Mouse (Mus musculus): ENCODE measurements around the gene Rdh8.

Gene Rdh8

GRCm38 (mm10) chr9:20818236-20818635, at the start of gene Rdh8:
TSS of gene Rdh8 (plus strand) at chr9:20818503.
- DNase-seq (ENCODE audit: low read depth, low spot score): no peak

DNA sequence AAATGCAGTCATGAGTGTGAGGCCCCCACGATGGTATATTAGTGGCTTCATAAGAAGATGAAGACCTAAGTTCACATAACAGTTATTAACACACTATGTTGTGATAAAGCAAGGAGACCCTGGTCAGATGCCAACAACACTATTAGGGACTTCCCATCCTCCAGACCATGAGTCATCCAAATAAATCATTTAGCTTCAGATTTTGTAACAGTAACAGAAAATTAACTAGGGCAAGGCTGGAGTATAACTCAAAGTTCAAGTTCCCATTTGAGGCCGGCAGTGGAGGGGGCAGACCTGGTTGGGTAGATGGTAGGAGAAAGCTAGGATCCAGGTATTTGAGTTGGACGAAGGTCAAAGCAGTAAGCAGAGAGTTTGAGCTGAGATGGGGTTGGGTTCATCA, 37.0 kb upstream of the Rdh8 start:
- DNase-seq (ENCODE audit: low read depth, low spot score): no peak

DNA sequence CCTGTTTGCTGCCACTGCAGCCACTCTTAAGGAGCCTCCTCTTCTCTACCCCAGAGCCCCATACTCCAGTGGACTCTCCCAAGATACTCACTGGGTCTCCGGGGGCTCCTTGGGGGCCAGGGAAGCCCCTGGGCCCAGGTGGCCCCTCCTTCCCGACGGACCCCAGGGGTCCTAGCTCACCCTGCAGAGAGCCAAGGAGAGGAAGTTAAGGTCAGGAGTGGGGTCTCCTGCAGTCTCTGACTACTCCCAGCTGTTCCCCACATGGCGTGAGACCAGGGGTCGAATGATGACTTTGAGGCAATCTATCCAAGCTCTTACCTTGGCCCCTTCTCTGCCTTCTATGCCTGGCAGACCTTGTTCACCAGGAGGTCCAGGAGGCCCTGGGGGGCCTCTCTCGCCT, 33.2 kb upstream of the Rdh8 start:
- DNase-seq (ENCODE audit: low read depth, low spot score): no peak

DNA sequence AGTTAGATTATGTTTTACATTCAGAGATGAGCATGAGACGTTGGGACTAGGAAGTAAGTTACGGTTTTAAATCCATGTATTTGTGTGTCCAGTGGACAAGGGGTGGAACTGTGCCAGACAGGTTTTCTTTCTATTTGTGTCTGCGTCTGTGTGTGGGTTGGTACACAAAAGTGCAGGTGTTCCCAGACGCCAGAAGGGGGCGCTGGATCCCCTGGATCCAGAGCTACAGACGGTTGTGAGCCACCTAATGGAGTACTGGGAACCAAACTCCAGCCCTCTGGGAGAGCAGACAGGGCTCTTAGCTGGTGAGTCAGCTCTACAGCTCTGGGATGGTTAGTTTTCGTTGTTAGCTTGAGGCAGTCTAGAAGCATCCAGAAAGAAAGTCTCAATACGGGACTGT, 30.3 kb upstream of the Rdh8 start:
- DNase-seq (ENCODE audit: low read depth, low spot score): peak; percentile 64

DNA sequence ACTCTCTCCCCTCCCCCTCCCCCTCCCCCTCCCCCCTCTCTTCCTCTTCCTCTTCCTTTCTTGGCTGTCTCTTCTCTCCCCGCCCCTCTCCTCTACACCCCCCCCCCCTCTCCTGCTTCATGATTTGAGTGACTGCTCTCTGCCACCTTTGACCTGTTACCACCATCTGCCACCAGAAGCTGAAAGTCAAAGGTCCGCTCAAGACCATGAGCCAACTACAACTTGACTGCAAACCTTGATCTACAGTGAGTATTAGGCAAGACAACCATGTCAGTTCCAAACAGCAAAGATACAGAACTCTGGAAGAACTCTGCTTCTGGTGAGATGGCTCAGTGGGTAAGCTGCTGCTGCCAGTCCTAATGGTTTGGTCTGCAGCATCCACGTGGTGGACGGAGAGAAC, 28.7 kb upstream of the Rdh8 start:
- DNase-seq (ENCODE audit: low read depth, low spot score): no peak

- DNase-seq (ENCODE audit: low read depth, low spot score): no peak
Observed at GRCm38 (mm10) chr9:20790345-20790744, 28.0 kb upstream of the Rdh8 start.

- no peak for DNase-seq (ENCODE audit: low read depth, low spot score)
Observed at GRCm38 (mm10) chr9:20794108-20794806, 24.0 kb upstream of the Rdh8 start.

DNA sequence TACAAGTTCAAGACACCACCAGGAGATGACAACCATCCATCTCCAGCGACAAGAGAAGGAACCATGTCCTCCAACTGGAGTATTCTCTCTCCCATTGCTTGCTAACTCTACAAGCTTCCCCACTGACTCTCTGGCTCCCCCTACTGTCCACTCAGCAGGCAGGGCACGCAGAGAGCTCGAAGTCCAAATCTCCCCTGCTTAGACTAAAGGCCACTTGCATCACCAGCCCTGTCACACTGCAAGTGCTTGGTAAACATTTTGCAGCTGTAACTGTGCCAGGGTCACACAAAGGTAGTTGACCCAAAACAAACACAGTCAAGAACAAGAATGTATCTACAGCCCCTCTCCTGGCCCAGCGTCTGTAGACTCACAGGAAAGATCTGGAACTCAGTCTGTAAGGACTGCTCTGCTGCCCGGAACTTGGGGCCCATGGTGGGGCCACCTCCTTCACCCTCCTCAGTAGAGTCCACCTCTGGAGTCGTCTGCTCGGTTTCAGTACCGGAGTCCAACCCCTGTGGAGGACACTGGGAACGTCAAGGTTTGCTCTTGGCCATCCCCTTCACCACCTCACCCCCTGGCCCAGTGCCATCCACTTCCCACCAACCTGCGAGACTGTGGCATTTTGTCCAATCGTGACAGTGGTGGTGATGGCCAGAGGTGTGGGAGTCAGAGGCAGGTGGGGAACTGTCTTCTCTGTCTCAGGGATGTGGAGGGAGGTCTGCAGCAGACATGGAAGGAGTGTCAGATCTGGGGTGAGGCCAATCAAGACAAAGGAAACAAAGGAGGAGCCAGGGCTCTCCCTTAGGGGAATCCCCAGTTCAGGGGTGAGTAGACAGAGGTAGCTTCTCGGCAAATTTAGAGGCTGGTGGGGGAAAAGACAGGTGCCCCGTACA, 13.8 kb upstream of the Rdh8 start:
- peak; percentile 60 for DNase-seq (ENCODE audit: low read depth, low spot score)

DNA sequence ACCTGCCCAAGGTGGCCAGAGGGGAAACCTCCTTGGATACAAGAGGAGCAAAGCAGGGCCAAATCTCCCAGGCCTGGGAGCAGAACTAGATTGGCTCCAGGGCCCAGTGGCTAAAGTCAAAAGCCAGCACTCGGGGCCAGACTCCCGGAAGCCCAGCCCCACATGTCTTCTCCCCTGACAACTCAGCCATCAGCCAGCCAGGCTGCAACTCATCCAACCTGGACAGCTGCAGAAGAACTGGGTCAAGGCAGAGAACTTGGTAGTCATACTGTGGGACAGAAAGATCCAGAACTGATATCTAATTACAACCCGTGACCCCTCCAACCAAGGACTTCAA, 13.2 kb upstream of the Rdh8 start:
- no peak for DNase-seq (ENCODE audit: low read depth, low spot score)

DNA sequence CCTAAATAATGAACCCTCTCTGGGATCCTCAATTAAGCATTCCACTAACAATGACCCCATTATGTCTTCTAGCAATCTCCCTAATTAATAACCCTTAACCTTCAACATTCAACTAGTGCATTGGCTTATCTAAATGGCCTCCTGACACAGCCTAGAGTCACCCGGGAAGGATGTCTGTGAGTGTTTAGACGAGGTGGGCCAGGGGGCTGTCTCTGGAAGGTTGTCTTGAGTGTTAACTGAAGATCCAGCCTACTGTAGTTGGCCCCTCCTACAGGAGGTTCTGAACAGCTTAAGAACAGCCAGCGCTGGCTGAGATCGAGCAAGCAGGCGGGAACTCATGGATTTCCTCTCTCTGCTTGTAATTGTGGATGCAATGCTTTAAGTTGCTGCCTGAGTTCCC, 12.6 kb upstream of the Rdh8 start:
- DNase-seq (ENCODE audit: low read depth, low spot score): no peak

DNA sequence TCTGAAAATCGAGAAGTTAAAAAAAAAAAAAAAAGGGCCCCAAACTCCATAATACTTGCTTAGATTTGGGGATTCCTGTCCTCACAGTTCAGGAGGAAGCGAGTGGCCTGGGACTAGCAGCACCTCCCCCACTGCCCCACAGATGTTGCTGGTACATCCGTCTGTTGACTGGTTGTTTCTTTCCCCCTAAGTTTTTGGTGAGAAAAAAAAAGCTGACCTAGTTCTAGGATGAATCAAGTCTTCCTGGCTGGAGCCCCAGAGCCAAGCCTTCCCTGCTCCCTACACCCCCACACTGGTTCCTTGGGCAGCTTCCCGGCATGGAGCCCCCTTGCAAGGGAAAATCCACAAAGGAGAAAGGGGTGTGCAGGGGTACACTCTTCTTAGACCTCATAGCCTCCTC, 8.0 kb upstream of the Rdh8 start:
- no peak for DNase-seq (ENCODE audit: low read depth, low spot score)

DNA sequence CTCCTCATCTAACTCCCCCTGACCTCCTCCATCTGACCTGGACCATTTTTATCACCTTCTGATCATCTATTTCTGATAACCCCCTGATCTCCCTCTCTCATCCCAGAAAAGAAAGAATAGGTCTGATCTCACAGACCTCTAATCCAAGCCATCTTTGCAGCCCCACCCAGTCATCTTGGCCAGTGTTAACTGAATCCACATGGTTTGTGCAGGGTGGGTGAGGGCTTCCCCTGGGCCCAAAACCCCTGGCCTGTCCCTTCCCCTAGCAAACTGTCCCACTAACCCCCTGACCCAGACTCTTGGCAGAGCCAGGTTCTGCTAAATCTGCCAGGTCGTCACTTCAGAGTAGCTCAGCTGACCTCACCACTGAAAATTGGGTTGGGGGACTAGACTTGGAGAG, 7.5 kb upstream of the Rdh8 start:
- DNase-seq (ENCODE audit: low read depth, low spot score): no peak

- peak; percentile 72 for DNase-seq (ENCODE audit: low read depth, low spot score)
Observed at GRCm38 (mm10) chr9:20812537-20813271, 5.6 kb upstream of the Rdh8 start.

DNA sequence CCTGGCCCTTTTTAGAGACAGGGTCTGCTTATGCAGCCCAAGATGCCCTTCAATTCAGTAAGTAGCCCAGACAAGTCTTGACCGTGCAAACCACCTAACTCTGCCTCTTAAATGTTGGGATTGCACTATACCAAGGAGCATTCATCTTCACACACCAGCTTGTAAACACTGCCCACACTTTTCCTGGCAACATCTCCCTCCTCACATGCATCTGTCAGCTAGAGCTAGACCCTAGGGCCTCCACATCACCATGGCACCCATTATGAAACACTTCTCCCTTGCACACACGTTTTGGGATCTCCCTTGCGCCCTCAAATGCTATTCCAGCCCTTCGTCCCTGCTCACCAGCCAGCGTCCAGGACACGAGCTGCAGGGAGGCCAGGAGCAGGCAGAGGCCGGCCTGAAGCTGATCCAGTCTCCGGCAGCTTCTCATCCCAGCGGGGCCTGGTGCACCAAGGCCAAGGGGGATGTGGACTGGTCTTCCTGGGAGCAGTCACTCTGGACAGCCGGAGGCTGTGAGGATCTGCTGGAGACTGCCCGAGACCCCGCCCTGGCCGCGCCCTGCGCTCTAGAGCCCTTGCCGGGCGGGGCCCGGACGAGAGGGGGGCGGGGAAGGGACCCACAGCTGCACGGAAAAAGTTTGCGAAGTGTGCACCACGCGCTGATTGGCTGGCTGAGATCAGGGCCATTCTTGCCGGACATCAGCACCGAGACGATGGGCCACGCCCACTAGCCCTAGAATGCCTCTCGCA, 3.6 kb upstream of the Rdh8 start, which contains the start of gene Col5a3:
Gene Col5a3, minus strand, starts transcription at position 547 of the 752 bp plus-strand sequence.
- DNase-seq (ENCODE audit: low read depth, low spot score): peak; percentile 87

DNA sequence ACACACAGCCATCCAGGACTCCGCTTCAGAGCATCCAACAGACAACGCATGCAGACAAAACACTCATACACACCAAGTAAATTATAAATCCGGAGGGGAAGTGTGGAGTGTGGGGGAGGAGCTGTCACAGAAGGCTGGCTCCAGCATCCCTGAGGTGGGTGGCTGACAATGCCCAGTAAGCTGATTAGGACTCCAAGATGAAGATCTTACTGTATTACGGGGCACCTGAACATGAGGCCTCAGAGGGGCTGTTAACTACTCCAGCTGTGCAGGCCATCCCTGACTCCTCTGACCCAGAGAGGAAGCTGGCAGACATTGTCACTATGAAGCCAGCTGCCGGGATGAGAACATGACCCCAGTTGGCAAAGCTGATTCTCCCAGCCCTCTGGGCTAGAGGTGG, 1.7 kb downstream of the Rdh8 start:
- no peak for DNase-seq (ENCODE audit: low read depth, low spot score)

DNA sequence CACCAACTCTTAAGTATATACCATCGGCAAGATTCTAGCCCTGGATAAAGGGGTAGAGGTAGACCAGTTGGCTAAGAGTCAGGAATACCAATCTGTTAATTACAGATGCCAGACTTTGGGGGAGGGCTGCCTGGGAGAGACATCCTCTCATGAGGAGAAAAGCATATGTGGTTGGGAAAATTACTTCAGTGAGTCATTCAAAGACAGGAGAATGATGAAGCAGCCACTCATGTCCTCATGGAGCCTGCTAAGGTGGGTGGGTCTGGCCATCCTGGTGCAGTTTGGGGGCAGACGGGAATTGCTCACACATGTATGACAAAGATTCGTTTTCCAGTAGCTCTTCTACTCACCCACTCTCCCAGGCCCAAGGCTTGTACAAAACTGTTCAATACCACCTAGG, 4.5 kb downstream of the Rdh8 start:
- no peak for DNase-seq (ENCODE audit: low read depth, low spot score)

- DNase-seq (ENCODE audit: low read depth, low spot score): no peak
Observed at GRCm38 (mm10) chr9:20825781-20826180, 7.5 kb downstream of the Rdh8 start.

DNA sequence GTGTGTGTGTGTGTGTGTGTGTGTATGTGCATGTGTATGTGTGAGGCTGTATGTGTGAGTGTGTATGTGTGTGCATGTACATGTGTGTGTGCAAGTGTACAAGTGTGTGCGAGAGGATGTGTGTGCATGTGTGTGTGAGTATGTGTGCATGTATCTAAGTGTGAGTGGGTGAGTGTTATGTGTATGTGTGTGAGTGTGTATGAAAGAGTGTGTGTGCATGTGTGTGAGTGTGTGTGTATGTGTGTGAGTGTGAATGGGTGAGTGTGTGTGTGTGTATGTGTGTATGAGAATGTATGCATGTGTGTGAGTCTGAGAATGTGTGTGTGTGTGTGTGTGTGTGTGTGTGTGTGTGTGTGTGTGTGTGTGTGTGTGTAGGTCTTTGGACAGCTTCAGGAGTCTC, 9.8 kb downstream of the Rdh8 start:
- no peak for DNase-seq (ENCODE audit: low read depth, low spot score)

DNA sequence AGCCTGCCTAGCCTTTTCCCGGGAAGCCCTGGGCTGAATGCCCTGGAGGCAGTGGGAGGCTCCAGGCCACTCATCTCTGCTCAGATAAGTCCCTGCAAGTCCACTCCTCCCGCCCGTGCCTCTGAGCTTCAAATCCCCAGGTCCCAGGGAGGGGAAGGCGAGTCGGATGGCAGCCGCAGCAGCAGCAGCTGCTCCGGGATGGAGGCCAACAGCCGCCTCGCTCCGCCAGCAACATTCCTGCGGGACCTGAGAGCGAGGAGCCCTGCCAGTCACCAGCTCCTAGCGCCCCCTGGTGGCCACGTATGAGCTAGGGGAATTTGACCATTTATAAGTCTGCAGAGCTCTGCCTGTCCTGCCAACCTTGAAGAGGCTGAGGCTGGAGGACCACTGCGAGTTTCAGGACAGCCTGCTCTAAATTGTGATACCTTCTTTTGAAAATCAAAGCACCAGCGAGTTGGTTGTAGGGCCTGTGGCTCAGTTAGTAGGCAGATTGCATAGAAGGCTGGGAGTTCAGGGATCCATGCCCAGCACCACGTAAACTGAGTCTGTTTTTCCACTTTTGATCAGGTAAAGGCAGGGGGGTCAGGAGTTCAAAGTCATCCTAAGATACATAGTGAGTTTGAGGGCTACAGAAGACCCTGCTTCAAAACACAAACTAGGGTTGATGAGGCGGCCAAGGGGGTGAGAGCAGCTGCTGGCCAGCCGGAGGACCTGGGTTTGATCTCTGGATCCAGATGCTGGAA, 12.8 kb downstream of the Rdh8 start:
- peak; percentile 94 for DNase-seq (ENCODE audit: low read depth, low spot score)

DNA sequence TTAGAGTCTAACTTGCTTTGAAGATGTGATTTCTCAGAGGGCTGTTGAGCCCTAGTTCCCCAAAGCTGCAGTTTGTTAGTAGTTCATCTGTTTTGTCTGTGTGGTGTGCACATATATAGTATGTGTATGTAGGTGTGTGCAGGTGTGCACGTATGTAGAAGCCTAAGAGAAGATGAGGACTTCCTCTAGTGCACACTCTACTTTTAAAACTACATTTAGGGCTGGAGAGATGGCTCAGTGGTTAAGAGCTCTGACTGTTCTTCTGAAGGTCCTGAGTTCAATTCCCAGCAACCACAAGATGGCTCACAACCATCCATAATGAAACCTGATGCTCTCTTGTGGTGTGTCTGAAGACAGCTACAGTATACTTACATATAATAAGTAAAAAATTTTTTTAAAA, 16.6 kb downstream of the Rdh8 start:
- no peak for DNase-seq (ENCODE audit: low read depth, low spot score)

DNA sequence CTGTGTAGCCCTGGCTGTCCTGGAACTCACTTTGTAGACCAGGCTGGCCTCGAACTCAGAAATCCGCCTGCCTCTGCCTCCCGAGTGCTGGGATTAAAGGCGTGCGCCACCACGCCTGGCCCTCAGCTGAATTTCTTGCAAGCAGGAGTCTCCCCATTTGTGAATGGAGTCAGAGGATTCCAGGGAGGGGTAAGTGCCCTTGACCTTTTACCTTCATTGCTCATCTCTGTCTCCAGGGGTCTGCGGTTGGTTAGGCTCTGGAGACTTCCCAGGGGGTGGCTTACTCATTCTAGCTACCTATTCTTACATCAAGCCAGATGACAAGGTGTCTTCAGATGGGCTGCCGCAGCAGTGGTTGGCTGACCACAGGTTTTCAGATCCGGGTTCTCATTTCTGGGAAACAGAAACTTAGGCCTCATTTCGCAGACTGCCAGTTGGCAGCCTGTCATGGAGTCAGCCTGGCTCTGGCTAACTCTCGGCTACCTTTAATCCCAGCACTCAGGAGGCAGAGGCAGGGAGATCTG, 17.2 kb downstream of the Rdh8 start:
- DNase-seq (ENCODE audit: low read depth, low spot score): peak; percentile 44

Measured in ZHBTc4 (cell line).